In the genomic region with DNA sequence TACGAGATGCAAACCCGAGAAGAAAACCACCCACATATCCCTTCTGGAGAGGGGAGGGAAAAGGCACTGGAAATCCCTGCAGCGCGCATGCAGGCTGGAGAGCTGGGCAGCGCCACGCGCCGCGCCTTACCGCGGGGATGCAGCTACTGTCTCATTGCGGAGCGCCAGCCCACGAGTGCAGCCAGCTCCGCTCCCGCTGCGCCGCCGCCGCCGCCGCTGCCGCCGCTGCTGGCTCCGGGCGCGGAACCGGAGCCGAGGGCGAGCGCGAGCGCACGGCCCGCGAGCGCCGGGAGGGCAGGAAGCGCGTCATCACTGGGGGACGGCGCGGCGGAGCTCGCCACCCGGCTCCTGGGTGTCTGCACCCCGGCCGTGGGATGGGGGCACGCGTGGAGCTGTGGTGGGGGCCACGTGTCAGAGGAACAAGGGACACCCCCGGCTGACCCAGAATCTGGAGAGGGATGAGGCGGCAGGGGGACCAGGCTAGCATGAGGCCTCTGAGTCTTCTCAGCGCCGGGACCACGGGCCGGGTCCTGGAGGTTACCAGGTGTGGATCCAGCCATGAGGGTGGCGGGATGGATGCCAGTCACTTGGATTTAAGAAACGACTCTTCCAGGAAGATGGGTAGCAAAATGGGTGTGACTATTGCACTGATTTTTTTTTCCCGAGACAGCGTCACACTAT, we compare ENCODE assay signal across 8 mouse cellular contexts.
DNase-seq lines count a peak whose midpoint lies in the region; ATAC-seq and TF ChIP-seq lines count a peak whose summit lies in the region.

No protein-coding gene starts in this region.

- no peak; the same call in 1 of the 2 replicates for ATAC-seq in G1E (ENCODE audit: extremely low read depth, insufficient number of reproducible peaks, low FRiP score, poor library complexity, severe bottlenecking)
- ATAC-seq in cerebellum, adult (ENCODE audit: insufficient number of reproducible peaks, low FRiP score, low TSS enrichment), result peak; percentile 77; the same call in 1 of the 2 replicates
- ATAC-seq in forebrain, embryonic 15.5 days (replicated peaks), result peak; percentile 88
- ATAC-seq in liver, postnatal 0 days, result peak; percentile 80

- H3K9ac ChIP-seq in forebrain, embryonic 15.5 days (replicated peaks), result peak overlapping the region; percentile 91
- peak overlapping the region; percentile 62 for H3K9ac ChIP-seq in liver, postnatal 0 days (replicated peaks)

- H3K4me1 ChIP-seq in G1E (ENCODE audit: insufficient read depth, low read depth, low read length), result peaks cover 12% of the 10 kb centered on the region
- peaks cover 14% of the 10 kb centered on the region for H3K4me1 ChIP-seq in forebrain, embryonic 15.5 days
- no peaks in the 10 kb centered on the region for H3K4me1 ChIP-seq in liver, postnatal 0 days (ENCODE audit: insufficient read depth)

- H3K27ac ChIP-seq in forebrain, embryonic 15.5 days (replicated peaks), result peak overlapping the region; percentile 94
- no peak overlapping the region for H3K27ac ChIP-seq in liver, postnatal 0 days (ENCODE audit: low read depth)

- H3K4me2 ChIP-seq in forebrain, embryonic 15.5 days (replicated peaks), result peak overlapping the region; percentile 98
- H3K4me2 ChIP-seq in liver, postnatal 0 days (ENCODE audit: low read depth, low read length), result peak overlapping the region; percentile 92

- peaks cover 14% of the 10 kb centered on the region for H3K27me3 ChIP-seq in G1E (ENCODE audit: insufficient read depth, low read length)
- no peaks in the 10 kb centered on the region; the same call in none of the 2 replicates for H3K27me3 ChIP-seq in forebrain, embryonic 15.5 days
- H3K27me3 ChIP-seq in liver, postnatal 0 days (ENCODE audit: insufficient read depth, low read length), result peaks cover 26% of the 10 kb centered on the region

- no peak for TF ChIP-seq EP300 in liver, postnatal 0 days (IDR thresholded peaks at IDR 0.05; ENCODE audit: low read depth)

- DNase-seq in G1E (ENCODE audit: low spot score), result peak; percentile 69
- DNase-seq in heart, postnatal 10 days, result peak; percentile 78 to 83
- DNase-seq in layer of hippocampus, adult 18-20 months (ENCODE audit: low spot score in 2 of 2), result peak; percentile 75 to 80
- peak; percentile 66 for DNase-seq in liver, postnatal 0 days
- peak; percentile 76 for DNase-seq in ovary, postnatal 36 days (ENCODE audit: low spot score)
- peak; percentile 71 for DNase-seq in urinary bladder, postnatal 25 days (ENCODE audit: low spot score)

- TF ChIP-seq CTCF in G1E (IDR thresholded peaks at IDR 0.05; ENCODE audit: low read depth, low read length), result no peak
- TF ChIP-seq CTCF in liver, postnatal 0 days (IDR thresholded peaks at IDR 0.05; ENCODE audit: low read depth), result no peak

- peaks cover 3% of the 10 kb centered on the region; the same call in 1 of the 2 replicates for H3K9me3 ChIP-seq in G1E (replicated peaks)
- no peaks in the 10 kb centered on the region for H3K9me3 ChIP-seq in forebrain, embryonic 15.5 days
- H3K9me3 ChIP-seq in liver, postnatal 0 days (ENCODE audit: low read length), result no peaks in the 10 kb centered on the region

- intact Hi-C loops in heart, postnatal 10 days (cut with DNase I), result loop anchor here (5.0 to 10.0 kb wide), 4 partner anchors 52 to 317 kb away; no protein-coding TSS in a partner anchor

- H3K4me3 ChIP-seq in G1E (ENCODE audit: low read depth, low read length), result peak overlapping the region; percentile 77
- H3K4me3 ChIP-seq in forebrain, embryonic 15.5 days, result peak overlapping the region; percentile 96
- H3K4me3 ChIP-seq in liver, postnatal 0 days (ENCODE audit: low read depth, low read length), result peak overlapping the region; percentile 70

- no peaks in the 10 kb centered on the region for H3K36me3 ChIP-seq in G1E (replicated peaks)
- no peaks in the 10 kb centered on the region for H3K36me3 ChIP-seq in forebrain, embryonic 15.5 days
- H3K36me3 ChIP-seq in liver, postnatal 0 days (replicated peaks; ENCODE audit: insufficient read depth, low read length), result no peaks in the 10 kb centered on the region

- WGBS in forebrain, embryonic 15.5 days, result under 1% methylated on average over 58 of the region's 61 CpGs
- under 1% methylated on average over 51 of the region's 61 CpGs for WGBS in liver, postnatal 0 days (ENCODE audit: insufficient replicate concordance)
